Mouse (Mus musculus): ENCODE data around the gene Adcy3. TPM values are rescaled to one million over a fixed set of nuclear protein-coding genes. Genes with fewer than 3 reads are reported as not detected.

Gene Adcy3
- 4.2 and 4.8 TPM in 2 replicates for polyA plus RNA-seq (2014; fragmentation: Nextera tagmentation; extraction: Ambion mirVana)

- Histone ChIP-seq H3K36me3 (ENCODE audit: control insufficient read depth, insufficient read depth, low read length) (no peaks in the 10 kb centered on the region), H3K9ac (ENCODE audit: low read length) (peak within 1 kb of the TSS; percentile 72), H3K4me1 (ENCODE audit: control insufficient read depth in 2 of 2, insufficient read depth in 2 of 2, low read length in 2 of 2) (peaks cover 4 to 9% of the 10 kb centered on the region in 2 experiments; a peak in 2 of 4 replicates), H3K4me2 (ENCODE audit: low read length) (peak within 1 kb of the TSS; percentile 84), H3K27me3 (ENCODE audit: control insufficient read depth, insufficient read depth, low read length) (no peaks in the 10 kb centered on the region), H3K4me3 (ENCODE audit: control insufficient read depth in 1 of 2, insufficient read depth in 1 of 2, low read depth in 1 of 2, low read length in 2 of 2) (peak within 1 kb of the TSS; percentile 58 to 61), H3K27ac (replicated peaks in 1 of 2; ENCODE audit: control insufficient read depth in 1 of 2, insufficient read depth in 1 of 2, low read depth in 2 of 2, low read length in 2 of 2) (no peak within 1 kb of the TSS), H3K9me3 (ENCODE audit: control insufficient read depth, low read length) (peaks cover 6% of the 10 kb centered on the region; the same call in 1 of the 2 replicates)
- ATAC-seq (ENCODE audit: insufficient number of reproducible peaks, insufficient read depth, low FRiP score, low read depth), result peak; percentile 66
- WGBS, result under 1% methylated on average over 83 of the region's 83 CpGs
Measured at GRCm38 (mm10) chr12:4132941-4133846, at the start of gene Adcy3. TSS of gene Adcy3 (plus strand) at chr12:4133103.

GRCm38 (mm10) chr12:4083441-4083840 is 49.5 kb upstream of the Adcy3 start:
- H3K27me3 ChIP-seq (ENCODE audit: control insufficient read depth, insufficient read depth, low read length), result no peaks in the 10 kb centered on the region
- H3K4me2 ChIP-seq (ENCODE audit: low read length), result peak overlapping the region; percentile 78
- H3K4me1 ChIP-seq (ENCODE audit: control insufficient read depth in 2 of 2, insufficient read depth in 2 of 2, low read length in 2 of 2), result peaks cover 3 to 8% of the 10 kb centered on the region in 2 experiments; a peak in 3 of 4 replicates
- H3K27ac ChIP-seq (replicated peaks in 1 of 2; ENCODE audit: control insufficient read depth in 1 of 2, insufficient read depth in 1 of 2, low read depth in 2 of 2, low read length in 2 of 2), result peak overlapping the region in 1 of 2 experiments; percentile 95; a peak in 2 of 4 replicates
- ATAC-seq (ENCODE audit: insufficient number of reproducible peaks, insufficient read depth, low FRiP score, low read depth), result no peak
- no peaks in the 10 kb centered on the region for H3K9me3 ChIP-seq (ENCODE audit: control insufficient read depth, low read length)
- H3K4me3 ChIP-seq (ENCODE audit: control insufficient read depth in 1 of 2, insufficient read depth in 1 of 2, low read depth in 1 of 2, low read length in 2 of 2), result peak overlapping the region; percentile 63 to 67; a peak in 2 of 4 replicates
- H3K9ac ChIP-seq (ENCODE audit: low read length), result peak overlapping the region; percentile 80; the same call in 1 of the 2 replicates
- peaks cover 31% of the 10 kb centered on the region for H3K36me3 ChIP-seq (ENCODE audit: control insufficient read depth, insufficient read depth, low read length)
- 54% methylated on average over 8 of the region's 8 CpGs for WGBS

- WGBS, result 82% methylated on average over 4 of the region's 4 CpGs
- Histone ChIP-seq H3K36me3 (ENCODE audit: control insufficient read depth, insufficient read depth, low read length) (peaks cover 70% of the 10 kb centered on the region), H3K4me2 (ENCODE audit: low read length) (no peak overlapping the region), H3K4me1 (ENCODE audit: control insufficient read depth in 2 of 2, insufficient read depth in 2 of 2, low read length in 2 of 2) (no peaks in the 10 kb centered on the region), H3K9ac (ENCODE audit: low read length) (no peak overlapping the region), H3K27ac (replicated peaks in 1 of 2; ENCODE audit: control insufficient read depth in 1 of 2, insufficient read depth in 1 of 2, low read depth in 2 of 2, low read length in 2 of 2) (no peak overlapping the region), H3K9me3 (ENCODE audit: control insufficient read depth, low read length) (no peaks in the 10 kb centered on the region), H3K4me3 (ENCODE audit: control insufficient read depth in 1 of 2, insufficient read depth in 1 of 2, low read depth in 1 of 2, low read length in 2 of 2) (no peak overlapping the region), H3K27me3 (ENCODE audit: control insufficient read depth, insufficient read depth, low read length) (no peaks in the 10 kb centered on the region)
- no peak for ATAC-seq (ENCODE audit: insufficient number of reproducible peaks, insufficient read depth, low FRiP score, low read depth)
Measured at GRCm38 (mm10) chr12:4107383-4107782, 25.5 kb upstream of the Adcy3 start.

- no peaks in the 10 kb centered on the region for H3K9me3 ChIP-seq (ENCODE audit: control insufficient read depth, low read length)
- H3K36me3 ChIP-seq (ENCODE audit: control insufficient read depth, insufficient read depth, low read length), result peaks cover 4% of the 10 kb centered on the region; the same call in 1 of the 2 replicates
- H3K4me3 ChIP-seq (ENCODE audit: control insufficient read depth in 1 of 2, insufficient read depth in 1 of 2, low read depth in 1 of 2, low read length in 2 of 2), result no peak overlapping the region
- H3K9ac ChIP-seq (ENCODE audit: low read length), result no peak overlapping the region
- no peak overlapping the region for H3K4me2 ChIP-seq (ENCODE audit: low read length)
- no peak for ATAC-seq (ENCODE audit: insufficient number of reproducible peaks, insufficient read depth, low FRiP score, low read depth)
- peaks cover 16 to 18% of the 10 kb centered on the region in 2 experiments for H3K4me1 ChIP-seq (ENCODE audit: control insufficient read depth in 2 of 2, insufficient read depth in 2 of 2, low read length in 2 of 2)
- no peaks in the 10 kb centered on the region for H3K27me3 ChIP-seq (ENCODE audit: control insufficient read depth, insufficient read depth, low read length)
- H3K27ac ChIP-seq (replicated peaks in 1 of 2; ENCODE audit: control insufficient read depth in 1 of 2, insufficient read depth in 1 of 2, low read depth in 2 of 2, low read length in 2 of 2), result peak overlapping the region in 1 of 2 experiments; percentile 61; a peak in 1 of 4 replicates
- WGBS, result 38% methylated on average over 9 of the region's 9 CpGs
Measured at GRCm38 (mm10) chr12:4116132-4116531, 16.8 kb upstream of the Adcy3 start.

- Histone ChIP-seq H3K9me3 (ENCODE audit: control insufficient read depth, low read length) (no peaks in the 10 kb centered on the region), H3K27me3 (ENCODE audit: control insufficient read depth, insufficient read depth, low read length) (no peaks in the 10 kb centered on the region), H3K4me3 (ENCODE audit: control insufficient read depth in 1 of 2, insufficient read depth in 1 of 2, low read depth in 1 of 2, low read length in 2 of 2) (no peak overlapping the region), H3K4me2 (ENCODE audit: low read length) (no peak overlapping the region), H3K9ac (ENCODE audit: low read length) (no peak overlapping the region), H3K27ac (replicated peaks in 1 of 2; ENCODE audit: control insufficient read depth in 1 of 2, insufficient read depth in 1 of 2, low read depth in 2 of 2, low read length in 2 of 2) (peak overlapping the region; percentile 14 to 57; a peak in 2 of 4 replicates), H3K36me3 (ENCODE audit: control insufficient read depth, insufficient read depth, low read length) (peaks cover 4% of the 10 kb centered on the region; the same call in 1 of the 2 replicates), H3K4me1 (ENCODE audit: control insufficient read depth in 2 of 2, insufficient read depth in 2 of 2, low read length in 2 of 2) (peaks cover 16 to 18% of the 10 kb centered on the region in 2 experiments)
- ATAC-seq (ENCODE audit: insufficient number of reproducible peaks, insufficient read depth, low FRiP score, low read depth), result no peak
- 74% methylated on average over 3 of the region's 3 CpGs for WGBS
Measured at GRCm38 (mm10) chr12:4117136-4117535, 15.8 kb upstream of the Adcy3 start.

GRCm38 (mm10) chr12:4117579-4117978 is 15.3 kb upstream of the Adcy3 start:
- Histone ChIP-seq H3K9me3 (ENCODE audit: control insufficient read depth, low read length) (no peaks in the 10 kb centered on the region), H3K4me1 (ENCODE audit: control insufficient read depth in 2 of 2, insufficient read depth in 2 of 2, low read length in 2 of 2) (peaks cover 16 to 18% of the 10 kb centered on the region in 2 experiments), H3K27ac (replicated peaks in 1 of 2; ENCODE audit: control insufficient read depth in 1 of 2, insufficient read depth in 1 of 2, low read depth in 2 of 2, low read length in 2 of 2) (peak overlapping the region; percentile 14 to 57; a peak in 3 of 4 replicates), H3K4me2 (ENCODE audit: low read length) (no peak overlapping the region), H3K4me3 (ENCODE audit: control insufficient read depth in 1 of 2, insufficient read depth in 1 of 2, low read depth in 1 of 2, low read length in 2 of 2) (no peak overlapping the region), H3K9ac (ENCODE audit: low read length) (no peak overlapping the region), H3K36me3 (ENCODE audit: control insufficient read depth, insufficient read depth, low read length) (peaks cover 4% of the 10 kb centered on the region; the same call in 1 of the 2 replicates), H3K27me3 (ENCODE audit: control insufficient read depth, insufficient read depth, low read length) (no peaks in the 10 kb centered on the region)
- ATAC-seq (ENCODE audit: insufficient number of reproducible peaks, insufficient read depth, low FRiP score, low read depth), result peak; percentile 47; the same call in 1 of the 2 replicates
- 50% methylated on average over 4 of the region's 4 CpGs for WGBS

- no peak overlapping the region for H3K4me3 ChIP-seq (ENCODE audit: control insufficient read depth in 1 of 2, insufficient read depth in 1 of 2, low read depth in 1 of 2, low read length in 2 of 2)
- ATAC-seq (ENCODE audit: insufficient number of reproducible peaks, insufficient read depth, low FRiP score, low read depth), result no peak
- H3K4me2 ChIP-seq (ENCODE audit: low read length), result no peak overlapping the region
- H3K27me3 ChIP-seq (ENCODE audit: control insufficient read depth, insufficient read depth, low read length), result no peaks in the 10 kb centered on the region
- peaks cover 6% of the 10 kb centered on the region; the same call in 1 of the 2 replicates for H3K9me3 ChIP-seq (ENCODE audit: control insufficient read depth, low read length)
- H3K36me3 ChIP-seq (ENCODE audit: control insufficient read depth, insufficient read depth, low read length), result no peaks in the 10 kb centered on the region
- H3K27ac ChIP-seq (replicated peaks in 1 of 2; ENCODE audit: control insufficient read depth in 1 of 2, insufficient read depth in 1 of 2, low read depth in 2 of 2, low read length in 2 of 2), result no peak overlapping the region
- H3K9ac ChIP-seq (ENCODE audit: low read length), result no peak overlapping the region
- H3K4me1 ChIP-seq (ENCODE audit: control insufficient read depth in 2 of 2, insufficient read depth in 2 of 2, low read length in 2 of 2), result no peaks in the 10 kb centered on the region
- WGBS, result 65% methylated on average over 7 of the region's 7 CpGs
Measured at GRCm38 (mm10) chr12:4127346-4127745, 5.6 kb upstream of the Adcy3 start.

All from heart, embryonic 14.5 days (tissue).